Mouse (Mus musculus) layer of hippocampus, postnatal 10 days (tissue): ENCODE results near the gene Smpd1. TPM values are rescaled to one million over a fixed set of nuclear protein-coding genes. Genes with fewer than 3 reads are reported as not detected.

ENCODE experiments used
- total RNA-seq, 2 experiments: library from RNA; stranded (reverse); gene quantifications; 2 replicates each; pipeline ENCODE4 v1.2.3; 2021

Smpd1 gene
- total RNA-seq, 2 experiments from 2014 or later, result 87.0 to 89.8 TPM

Other genes with a start within 250 kb of the Smpd1 start
- not detected for gene Olfr689, start 243.2 kb upstream of the Smpd1 start, total RNA-seq
- under 1 TPM; 0.80 to 0.85 TPM for gene Olfr690, start 220.3 kb upstream of the Smpd1 start, total RNA-seq
- gene Olfr691, start 212.1 kb upstream of the Smpd1 start, total RNA-seq, result under 1 TPM; 0.22 to 0.75 TPM
- not detected for gene Olfr692, start 186.1 kb upstream of the Smpd1 start, total RNA-seq
- not detected for gene Gm5901, start 179.3 kb upstream of the Smpd1 start, total RNA-seq
- 10 to 100 TPM; 57.9 to 61.3 TPM for gene Fam160a2, start 154.3 kb upstream of the Smpd1 start, total RNA-seq
- gene Cnga4, start 149.8 kb upstream of the Smpd1 start, total RNA-seq, result under 1 TPM; 0.33 to 0.69 TPM
- 10 to 100 TPM; 13.2 to 14.5 TPM for gene Cckbr, start 128.6 kb upstream of the Smpd1 start, total RNA-seq
- gene Cavin3, start 72.1 kb upstream of the Smpd1 start, total RNA-seq, result 10 to 100 TPM; 13.7 to 13.8 TPM
- gene Apbb1, start 27.3 kb downstream of the Smpd1 start, total RNA-seq, result 100 to 1,000 TPM; 350 to 357 TPM
- not detected for gene Hpx, start 45.8 kb downstream of the Smpd1 start, total RNA-seq
- 100 to 1,000 TPM; 138 to 143 TPM for gene Trim3, start 79.2 kb downstream of the Smpd1 start, total RNA-seq
- 10 to 100 TPM; 78.0 to 81.7 TPM for gene Timm10b, start 85.7 kb downstream of the Smpd1 start, total RNA-seq
- gene Arfip2, start 86.1 kb downstream of the Smpd1 start, total RNA-seq, result 10 to 100 TPM; 85.7 to 91.8 TPM
- gene Gm45799, start 86.2 kb downstream of the Smpd1 start, total RNA-seq, result 10 to 100 TPM in 1 of 2 experiments, 1 to 10 TPM in 1; 9.6 to 12.7 TPM
- gene Dnhd1, start 96.5 kb downstream of the Smpd1 start, total RNA-seq, result 1 to 10 TPM; 5.1 to 5.9 TPM
- 100 to 1,000 TPM; 112 to 117 TPM for gene Ilk, start 182.2 kb downstream of the Smpd1 start, total RNA-seq
- gene Rrp8, start 183.0 kb downstream of the Smpd1 start, total RNA-seq, result 10 to 100 TPM; 15.4 to 17.4 TPM
- 100 to 1,000 TPM; 136 to 148 TPM for gene Taf10, start 190.0 kb downstream of the Smpd1 start, total RNA-seq
- 10 to 100 TPM; 31.6 to 38.3 TPM for gene Tpp1, start 197.9 kb downstream of the Smpd1 start, total RNA-seq
- gene Dchs1, start 233.3 kb downstream of the Smpd1 start, total RNA-seq, result 10 to 100 TPM; 46.4 to 47.4 TPM